Mouse (Mus musculus): ENCODE results near the gene Metap2. TPM values are rescaled to one million over a fixed set of nuclear protein-coding genes. Genes with fewer than 3 reads are reported as not detected.

The Metap2 gene
- 206 and 215 TPM in 2 replicates for polyA plus RNA-seq (2015; fragmentation: Nextera tagmentation; extraction: Ambion mirVana)

GRCm38 (mm10) chr10:93897043-93897646 lies at the start of gene Metap2:
Gene Metap2, minus strand, starts transcription at chr10:93897093.
- no peak for ATAC-seq (replicated peaks; ENCODE audit: low FRiP score)
- peaks cover 3% of the 10 kb centered on the region; the same call in 1 of the 2 replicates for H3K4me1 ChIP-seq
- H3K4me2 ChIP-seq = no peak within 1 kb of the TSS
- H3K9me3 ChIP-seq (replicated peaks) = no peaks in the 10 kb centered on the region
- no peaks in the 10 kb centered on the region for H3K36me3 ChIP-seq
- WGBS = 71% methylated on average over 7 of the region's 7 CpGs
- H3K27ac ChIP-seq = no peak within 1 kb of the TSS
- no peak within 1 kb of the TSS for H3K9ac ChIP-seq
- H3K27me3 ChIP-seq = no peaks in the 10 kb centered on the region
- H3K4me3 ChIP-seq (replicated peaks) = no peak within 1 kb of the TSS

GRCm38 (mm10) chr10:93945843-93946499 lies 49.1 kb upstream of the Metap2 start:
- no peak overlapping the region for H3K9ac ChIP-seq

DNA sequence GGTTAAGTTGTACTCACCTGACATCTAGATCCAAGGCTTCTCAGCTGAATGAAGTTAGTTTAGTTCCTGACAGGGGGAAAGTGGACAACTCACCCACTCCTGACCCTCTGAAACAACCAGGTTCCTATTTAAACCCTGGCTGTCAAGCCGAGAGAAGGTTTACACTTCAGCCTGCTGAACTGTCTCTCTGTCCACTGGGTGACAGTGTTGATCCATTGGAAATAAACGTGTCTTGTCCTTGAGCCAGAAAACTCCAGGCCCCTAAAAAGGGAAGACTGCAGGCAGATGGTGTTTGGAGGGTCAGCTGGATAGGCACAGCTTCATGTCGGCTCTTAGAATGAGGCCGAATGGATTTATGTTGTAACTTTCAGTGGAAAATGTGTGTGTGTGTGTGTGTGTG lies 48.5 kb upstream of the Metap2 start:
- no peaks in the 10 kb centered on the region for H3K36me3 ChIP-seq
- peaks cover 16% of the 10 kb centered on the region for H3K4me1 ChIP-seq
- no peaks in the 10 kb centered on the region for H3K9me3 ChIP-seq (replicated peaks)
- no peak overlapping the region for H3K27ac ChIP-seq
- no peaks in the 10 kb centered on the region for H3K27me3 ChIP-seq
- ATAC-seq (replicated peaks; ENCODE audit: low FRiP score) = 0 out of 2 replicates have a peak, but pooled peaks have one; percentile 40
- H3K9ac ChIP-seq = no peak overlapping the region
- no peak overlapping the region for H3K4me2 ChIP-seq
- WGBS = 12% methylated on average over 4 of the region's 4 CpGs
- no peak overlapping the region for H3K4me3 ChIP-seq (replicated peaks)

More at GRCm38 (mm10) chr10:93945843-93946499, 49.1 kb upstream of the Metap2 start:
- no peak overlapping the region for H3K4me2 ChIP-seq
- no peak for ATAC-seq (replicated peaks; ENCODE audit: low FRiP score)
- 55% methylated on average over 9 of the region's 9 CpGs for WGBS
- H3K4me1 ChIP-seq = peaks cover 16% of the 10 kb centered on the region
- H3K36me3 ChIP-seq = no peaks in the 10 kb centered on the region
- H3K9me3 ChIP-seq (replicated peaks) = no peaks in the 10 kb centered on the region
- H3K4me3 ChIP-seq (replicated peaks) = no peak overlapping the region
- no peak overlapping the region for H3K27ac ChIP-seq
- H3K27me3 ChIP-seq = no peaks in the 10 kb centered on the region

DNA sequence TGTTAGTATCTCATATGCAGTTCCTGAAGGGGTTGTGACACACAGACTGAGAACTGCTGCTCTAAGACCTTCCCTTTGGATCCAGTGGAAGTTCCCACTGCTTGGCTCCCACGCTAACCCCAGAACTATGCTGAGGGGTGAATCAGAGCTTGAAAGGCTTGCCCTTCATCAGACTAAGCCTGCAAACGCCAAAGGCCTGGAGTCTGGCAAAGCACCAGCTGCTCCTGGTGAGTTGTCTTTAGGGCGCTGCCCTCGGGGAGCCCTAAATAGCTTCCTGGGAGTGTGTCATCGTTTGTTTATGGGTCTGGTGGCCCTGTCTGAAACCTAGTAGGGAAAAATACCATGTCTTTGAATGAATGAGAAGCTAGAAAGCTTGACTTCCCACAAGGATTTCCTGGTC lies 47.3 kb upstream of the Metap2 start:
- Histone ChIP-seq H3K9me3 (replicated peaks) (no peaks in the 10 kb centered on the region), H3K36me3 (no peaks in the 10 kb centered on the region), H3K27me3 (no peaks in the 10 kb centered on the region), H3K9ac (no peak overlapping the region), H3K4me1 (peaks cover 16% of the 10 kb centered on the region), H3K27ac (0 out of 2 replicates have a peak overlapping the region, but pooled peaks have one; percentile 18), H3K4me2 (no peak overlapping the region), H3K4me3 (replicated peaks) (no peak overlapping the region)
- no peak for ATAC-seq (replicated peaks; ENCODE audit: low FRiP score)
- WGBS = 26% methylated on average over 5 of the region's 5 CpGs

GRCm38 (mm10) chr10:93940279-93940678 lies 43.4 kb upstream of the Metap2 start:
- Histone ChIP-seq H3K27ac (no peak overlapping the region), H3K4me3 (replicated peaks) (no peak overlapping the region), H3K4me2 (no peak overlapping the region), H3K9ac (no peak overlapping the region), H3K4me1 (peaks cover 8% of the 10 kb centered on the region), H3K36me3 (no peaks in the 10 kb centered on the region), H3K27me3 (no peaks in the 10 kb centered on the region), H3K9me3 (replicated peaks) (no peaks in the 10 kb centered on the region)
- 81% methylated on average over 5 of the region's 5 CpGs for WGBS
- ATAC-seq (replicated peaks; ENCODE audit: low FRiP score) = no peak

DNA sequence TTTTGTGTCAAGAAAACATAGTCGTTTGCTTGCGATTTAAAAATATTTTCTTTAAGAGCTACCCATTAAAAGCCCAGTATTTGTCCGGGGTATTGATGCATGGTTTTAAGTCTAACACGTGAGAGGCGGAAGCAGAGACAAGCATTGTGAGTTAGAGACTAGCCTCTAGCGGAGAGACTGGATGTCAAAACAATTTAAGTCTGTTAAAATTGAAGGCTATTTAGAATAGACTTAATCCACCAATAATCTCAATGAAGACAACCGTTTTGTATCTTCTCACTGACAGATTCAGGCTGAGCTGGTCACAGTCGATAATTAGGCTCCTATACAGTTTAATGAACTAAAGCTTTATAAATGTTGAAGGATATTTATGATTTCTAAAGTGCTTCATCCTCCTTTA lies 42.8 kb upstream of the Metap2 start:
- Histone ChIP-seq H3K4me2 (no peak overlapping the region), H3K36me3 (no peaks in the 10 kb centered on the region), H3K27me3 (no peaks in the 10 kb centered on the region), H3K4me3 (replicated peaks) (no peak overlapping the region), H3K9me3 (replicated peaks) (no peaks in the 10 kb centered on the region), H3K27ac (no peak overlapping the region), H3K4me1 (peaks cover 6% of the 10 kb centered on the region; the same call in 1 of the 2 replicates), H3K9ac (no peak overlapping the region)
- no peak for ATAC-seq (replicated peaks; ENCODE audit: low FRiP score)
- WGBS = 87% methylated on average over 8 of the region's 8 CpGs

GRCm38 (mm10) chr10:93938844-93939271 lies 42.0 kb upstream of the Metap2 start:
- no peaks in the 10 kb centered on the region for H3K27me3 ChIP-seq
- WGBS = 86% methylated on average over 20 of the region's 20 CpGs
- no peak overlapping the region for H3K4me2 ChIP-seq
- no peak overlapping the region for H3K4me3 ChIP-seq (replicated peaks)
- H3K9ac ChIP-seq = no peak overlapping the region
- H3K4me1 ChIP-seq = 0 out of 2 replicates have a peak, but pooled peaks cover 2% of the 10 kb centered on the region
- no peak overlapping the region for H3K27ac ChIP-seq
- no peaks in the 10 kb centered on the region for H3K36me3 ChIP-seq
- H3K9me3 ChIP-seq (replicated peaks) = no peaks in the 10 kb centered on the region
- ATAC-seq (replicated peaks; ENCODE audit: low FRiP score) = no peak

- H3K9ac ChIP-seq = no peak overlapping the region
- H3K27me3 ChIP-seq = no peaks in the 10 kb centered on the region
- no peaks in the 10 kb centered on the region for H3K9me3 ChIP-seq (replicated peaks)
- 51% methylated on average over 9 of the region's 9 CpGs for WGBS
- H3K4me3 ChIP-seq (replicated peaks) = no peak overlapping the region
- H3K27ac ChIP-seq = 0 out of 2 replicates have a peak overlapping the region, but pooled peaks have one; percentile 2
- peak; percentile 66; the same call in 1 of the 2 replicates for ATAC-seq (replicated peaks; ENCODE audit: low FRiP score)
- no peaks in the 10 kb centered on the region for H3K36me3 ChIP-seq
- H3K4me2 ChIP-seq = 0 out of 2 replicates have a peak overlapping the region, but pooled peaks have one; percentile 6
- H3K4me1 ChIP-seq = 0 out of 2 replicates have a peak, but pooled peaks cover 3% of the 10 kb centered on the region
Measured at GRCm38 (mm10) chr10:93933980-93934379, 37.1 kb upstream of the Metap2 start.

- H3K27me3 ChIP-seq = no peaks in the 10 kb centered on the region
- H3K4me1 ChIP-seq = 0 out of 2 replicates have a peak, but pooled peaks cover 3% of the 10 kb centered on the region
- H3K9ac ChIP-seq = no peak overlapping the region
- no peaks in the 10 kb centered on the region for H3K36me3 ChIP-seq
- no peak overlapping the region for H3K4me2 ChIP-seq
- H3K27ac ChIP-seq = no peak overlapping the region
- 50% methylated on average over 5 of the region's 5 CpGs for WGBS
- no peaks in the 10 kb centered on the region for H3K9me3 ChIP-seq (replicated peaks)
- no peak for ATAC-seq (replicated peaks; ENCODE audit: low FRiP score)
- no peak overlapping the region for H3K4me3 ChIP-seq (replicated peaks)
Measured at GRCm38 (mm10) chr10:93932861-93933260, 36.0 kb upstream of the Metap2 start.

DNA sequence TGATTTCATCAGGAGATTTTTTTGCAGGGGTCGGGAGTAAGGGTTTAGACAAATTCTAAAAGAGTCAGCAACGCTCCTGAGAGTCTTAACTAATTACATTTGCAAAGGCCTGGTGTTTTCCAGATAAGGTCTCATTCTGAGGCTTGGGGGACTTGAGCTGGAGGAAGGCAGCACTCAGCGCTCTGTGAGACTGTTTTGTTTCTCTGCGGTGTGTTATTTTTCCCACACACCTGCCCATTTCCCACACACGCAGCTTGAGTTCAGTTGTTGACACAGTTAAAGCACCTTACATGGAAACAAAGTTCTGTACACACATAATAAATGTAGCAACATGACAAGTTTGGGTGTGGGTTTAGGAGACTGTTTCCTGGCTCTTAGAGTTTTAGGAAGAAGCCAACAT lies 35.1 kb upstream of the Metap2 start:
- no peaks in the 10 kb centered on the region for H3K9me3 ChIP-seq (replicated peaks)
- no peaks in the 10 kb centered on the region for H3K36me3 ChIP-seq
- 75% methylated on average over 5 of the region's 5 CpGs for WGBS
- no peak overlapping the region for H3K4me2 ChIP-seq
- H3K27me3 ChIP-seq = no peaks in the 10 kb centered on the region
- 0 out of 2 replicates have a peak, but pooled peaks cover 3% of the 10 kb centered on the region for H3K4me1 ChIP-seq
- ATAC-seq (replicated peaks; ENCODE audit: low FRiP score) = no peak
- no peak overlapping the region for H3K4me3 ChIP-seq (replicated peaks)
- no peak overlapping the region for H3K27ac ChIP-seq
- no peak overlapping the region for H3K9ac ChIP-seq

GRCm38 (mm10) chr10:93931431-93931830 lies 34.5 kb upstream of the Metap2 start:
- no peak overlapping the region for H3K9ac ChIP-seq
- 72% methylated on average over 9 of the region's 9 CpGs for WGBS
- ATAC-seq (replicated peaks; ENCODE audit: low FRiP score) = no peak

GRCm38 (mm10) chr10:93930236-93930824 lies 33.4 kb upstream of the Metap2 start:
- Histone ChIP-seq H3K4me2 (no peak overlapping the region), H3K9ac (no peak overlapping the region), H3K4me3 (replicated peaks) (no peak overlapping the region), H3K9me3 (replicated peaks) (no peaks in the 10 kb centered on the region), H3K4me1 (0 out of 2 replicates have a peak, but pooled peaks cover 3% of the 10 kb centered on the region), H3K36me3 (no peaks in the 10 kb centered on the region), H3K27me3 (no peaks in the 10 kb centered on the region), H3K27ac (no peak overlapping the region)
- WGBS = 79% methylated on average over 4 of the region's 4 CpGs
- no peak for ATAC-seq (replicated peaks; ENCODE audit: low FRiP score)

More at GRCm38 (mm10) chr10:93931431-93931830, 34.5 kb upstream of the Metap2 start:
- Histone ChIP-seq H3K4me1 (0 out of 2 replicates have a peak, but pooled peaks cover 3% of the 10 kb centered on the region), H3K4me2 (no peak overlapping the region), H3K36me3 (no peaks in the 10 kb centered on the region), H3K27me3 (no peaks in the 10 kb centered on the region), H3K4me3 (replicated peaks) (no peak overlapping the region), H3K27ac (no peak overlapping the region), H3K9me3 (replicated peaks) (no peaks in the 10 kb centered on the region)
